Mouse (Mus musculus): ENCODE measurements around the gene Tusc2. TPM values are rescaled to one million over a fixed set of nuclear protein-coding genes. Genes with fewer than 3 reads are reported as not detected.
A peak's percentile ranks its signal among the peaks of the same experiment; 100 is the strongest.

Gene Tusc2
- polyA plus RNA-seq, 1 experiment from 2014 or later: 38.2 TPM

GRCm38 (mm10) chr9:107606591-107606990 is 43.5 kb downstream of the Tusc2 start:
- Histone ChIP-seq H3K9ac (peak overlapping the region; percentile 29; the same call in 1 of the 2 replicates), H3K36me3 (ENCODE audit: insufficient read depth) (no peaks in the 10 kb centered on the region), H3K27me3 (ENCODE audit: insufficient read depth, low read length) (no peaks in the 10 kb centered on the region), H3K4me2 (peak overlapping the region; percentile 47), H3K9me3 (ENCODE audit: low read depth, low read length) (no peaks in the 10 kb centered on the region), H3K4me3 (ENCODE audit: low read depth, low read length) (peak overlapping the region; percentile 12; the same call in 1 of the 2 replicates), H3K27ac (ENCODE audit: low read depth) (peak overlapping the region; percentile 50; the same call in 1 of the 2 replicates), H3K4me1 (ENCODE audit: insufficient read depth) (peaks cover 31% of the 10 kb centered on the region)
- TF ChIP-seq CTCF (IDR thresholded peaks at IDR 0.05; ENCODE audit: low read depth): no peak
- WGBS: 12% methylated on average over 9 of the region's 9 CpGs
- ATAC-seq (ENCODE audit: insufficient read depth) (no peak), DNase-seq (no peak)

- ATAC-seq (ENCODE audit: insufficient read depth): no peak
- 53% methylated on average over 2 of the region's 2 CpGs for WGBS
- H3K9me3 ChIP-seq (ENCODE audit: low read depth, low read length): no peaks in the 10 kb centered on the region
- peak overlapping the region; percentile 47 for H3K4me2 ChIP-seq
- H3K4me3 ChIP-seq (ENCODE audit: low read depth, low read length): peak overlapping the region; percentile 12; the same call in 1 of the 2 replicates
- DNase-seq: no peak
- peak overlapping the region; percentile 54; the same call in 1 of the 2 replicates for H3K27ac ChIP-seq (ENCODE audit: low read depth)
- TF ChIP-seq CTCF (IDR thresholded peaks at IDR 0.05; ENCODE audit: low read depth): no peak
- H3K9ac ChIP-seq: peak overlapping the region; percentile 29; the same call in 1 of the 2 replicates
- no peaks in the 10 kb centered on the region for H3K27me3 ChIP-seq (ENCODE audit: insufficient read depth, low read length)
- H3K4me1 ChIP-seq (ENCODE audit: insufficient read depth): peaks cover 35% of the 10 kb centered on the region
- H3K36me3 ChIP-seq (ENCODE audit: insufficient read depth): no peaks in the 10 kb centered on the region
Measured at GRCm38 (mm10) chr9:107607036-107607435, 44.0 kb downstream of the Tusc2 start.

DNA sequence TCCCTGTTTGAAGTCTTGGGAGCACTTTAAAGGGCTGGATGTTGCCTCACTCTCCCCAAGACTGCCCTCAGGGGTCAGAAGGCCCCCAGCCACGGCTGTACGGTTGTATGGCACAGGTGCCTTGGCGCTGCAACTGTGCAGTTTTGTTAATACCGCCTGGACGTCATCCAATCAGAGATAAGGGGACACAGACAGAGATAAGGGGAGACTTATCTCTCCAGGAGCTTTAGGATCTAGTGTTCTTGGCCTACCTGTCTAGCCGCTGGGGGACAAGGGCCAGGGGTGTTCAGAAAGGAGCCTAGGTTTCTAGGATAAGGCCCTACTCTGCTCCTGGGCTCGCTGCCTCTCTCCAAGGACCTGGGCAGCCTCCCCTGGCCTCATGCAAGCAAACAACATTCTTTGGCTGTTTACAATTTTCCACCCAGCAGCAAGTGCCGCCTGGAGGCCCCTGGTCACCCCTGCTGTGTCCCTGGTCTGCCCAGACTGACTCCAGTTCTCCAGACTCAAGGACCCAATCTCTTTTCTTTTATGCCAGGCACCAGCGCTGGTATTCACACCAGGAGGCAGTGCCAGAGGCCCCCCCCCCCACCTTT is 44.7 kb downstream of the Tusc2 start:
- ATAC-seq (ENCODE audit: insufficient read depth) (no peak), DNase-seq (no peak)
- Histone ChIP-seq H3K4me3 (ENCODE audit: low read depth, low read length) (no peak overlapping the region), H3K27me3 (ENCODE audit: insufficient read depth, low read length) (no peaks in the 10 kb centered on the region), H3K36me3 (ENCODE audit: insufficient read depth) (no peaks in the 10 kb centered on the region), H3K27ac (ENCODE audit: low read depth) (peak overlapping the region; percentile 54; the same call in 1 of the 2 replicates), H3K4me1 (ENCODE audit: insufficient read depth) (peaks cover 39% of the 10 kb centered on the region), H3K9me3 (ENCODE audit: low read depth, low read length) (no peaks in the 10 kb centered on the region), H3K9ac (peak overlapping the region; percentile 30; the same call in 1 of the 2 replicates), H3K4me2 (peak overlapping the region; percentile 47; the same call in 1 of the 2 replicates)
- WGBS: 23% methylated on average over 9 of the region's 9 CpGs
- TF ChIP-seq CTCF (IDR thresholded peaks at IDR 0.05; ENCODE audit: low read depth): no peak

DNA sequence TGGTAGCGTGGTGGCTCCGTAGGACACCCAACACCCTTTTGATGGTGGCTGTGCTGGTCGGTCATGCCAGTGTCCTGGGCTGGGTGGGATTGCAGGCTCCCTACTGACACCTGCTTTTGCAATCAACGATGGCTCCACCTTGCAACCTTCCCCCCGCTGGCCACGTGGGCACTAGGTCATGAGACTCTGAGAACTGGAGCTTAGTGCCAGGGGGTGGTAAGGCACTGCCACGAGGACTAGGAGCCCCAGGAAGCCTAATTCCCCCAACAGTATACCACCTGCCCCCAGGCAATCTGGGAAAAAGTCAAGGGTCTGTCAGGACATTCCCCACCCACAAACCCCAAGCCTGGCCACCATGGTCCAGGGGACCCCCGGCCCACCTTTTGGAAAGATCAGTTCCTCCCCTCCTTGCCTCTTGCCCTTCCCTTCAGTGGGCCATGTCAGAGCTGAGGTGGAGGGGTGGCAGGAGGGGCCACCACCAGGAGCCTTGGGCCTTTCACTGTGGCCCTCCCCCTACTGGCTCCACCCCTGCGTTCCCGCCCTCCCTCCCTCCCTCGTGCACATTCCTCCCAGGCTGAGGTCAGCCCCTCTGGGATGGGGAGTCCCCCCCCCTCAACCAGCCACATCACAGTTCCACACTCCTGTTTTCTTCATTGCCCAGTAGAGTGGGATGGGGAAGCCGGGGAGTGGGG is 45.8 kb downstream of the Tusc2 start, which contains the start of gene Sema3b:
Gene Sema3b (minus strand): TSS at position 489 of the 692 bp plus-strand sequence.
- Histone ChIP-seq H3K4me2 (peak within 1 kb of the TSS; percentile 47), H3K27ac (ENCODE audit: low read depth) (peak within 1 kb of the TSS; percentile 54; the same call in 1 of the 2 replicates), H3K4me1 (ENCODE audit: insufficient read depth) (peaks cover 39% of the 10 kb centered on the region), H3K36me3 (ENCODE audit: insufficient read depth) (peaks cover 4% of the 10 kb centered on the region; the same call in 1 of the 2 replicates), H3K9ac (no peak within 1 kb of the TSS; the same call in 1 of the 2 replicates), H3K27me3 (ENCODE audit: insufficient read depth, low read length) (no peaks in the 10 kb centered on the region), H3K9me3 (ENCODE audit: low read depth, low read length) (no peaks in the 10 kb centered on the region), H3K4me3 (ENCODE audit: low read depth, low read length) (no peak within 1 kb of the TSS)
- peak; percentile 45 for DNase-seq
- WGBS: 40% methylated on average over 12 of the region's 12 CpGs
- ATAC-seq (ENCODE audit: insufficient read depth): no peak
- no peak for TF ChIP-seq CTCF (IDR thresholded peaks at IDR 0.05; ENCODE audit: low read depth)

- Histone ChIP-seq H3K4me1 (ENCODE audit: insufficient read depth) (peaks cover 39% of the 10 kb centered on the region), H3K4me3 (ENCODE audit: low read depth, low read length) (no peak overlapping the region), H3K9me3 (ENCODE audit: low read depth, low read length) (no peaks in the 10 kb centered on the region), H3K27ac (ENCODE audit: low read depth) (no peak overlapping the region), H3K36me3 (ENCODE audit: insufficient read depth) (peaks cover 10% of the 10 kb centered on the region), H3K9ac (no peak overlapping the region), H3K27me3 (ENCODE audit: insufficient read depth, low read length) (no peaks in the 10 kb centered on the region), H3K4me2 (no peak overlapping the region)
- no peak for TF ChIP-seq CTCF (IDR thresholded peaks at IDR 0.05; ENCODE audit: low read depth)
- DNase-seq: no peak
- 69% methylated on average over 4 of the region's 4 CpGs for WGBS
- no peak for ATAC-seq (ENCODE audit: insufficient read depth)
Measured at GRCm38 (mm10) chr9:107609433-107609830, 46.4 kb downstream of the Tusc2 start.

GRCm38 (mm10) chr9:107611456-107612190 is 48.6 kb downstream of the Tusc2 start:
- Histone ChIP-seq H3K9me3 (ENCODE audit: low read depth, low read length) (no peaks in the 10 kb centered on the region), H3K4me2 (peak overlapping the region; percentile 79), H3K4me3 (ENCODE audit: low read depth, low read length) (peak overlapping the region; percentile 34; the same call in 1 of the 2 replicates), H3K27ac (ENCODE audit: low read depth) (peak overlapping the region; percentile 96), H3K27me3 (ENCODE audit: insufficient read depth, low read length) (no peaks in the 10 kb centered on the region), H3K36me3 (ENCODE audit: insufficient read depth) (peaks cover 32% of the 10 kb centered on the region), H3K4me1 (ENCODE audit: insufficient read depth) (peaks cover 33% of the 10 kb centered on the region), H3K9ac (peak overlapping the region; percentile 66)
- 67% methylated on average over 6 of the region's 6 CpGs for WGBS
- TF ChIP-seq CTCF (IDR thresholded peaks at IDR 0.05; ENCODE audit: low read depth): no peak
- ATAC-seq (ENCODE audit: insufficient read depth) (no peak), DNase-seq (no peak)

Measured in lung, embryonic 14.5 days (tissue).